ENCODE assay signal across 24 mouse cellular contexts in genomic region chr16:40652800-40653199, GRCm38 (mm10).
DNase-seq lines count a peak whose midpoint lies in the region; ATAC-seq and TF ChIP-seq lines count a peak whose summit lies in the region.
"Had no signal": no experiment of that assay in that cellular context is flagged by ENCODE, and none has a peak within 500 bp of the region (broad histone marks: within the 10 kb centered on the region; RNA-seq: fewer than 3 reads in every experiment).

No protein-coding gene starts in this region.

- TF ChIP-seq POLR2A in brain, embryonic 14.5 days (IDR thresholded peaks at IDR 0.05; ENCODE audit: borderline replicate concordance, extremely low read depth, insufficient read depth, insufficient read length, poor library complexity, severe bottlenecking), result no peak
- TF ChIP-seq POLR2A in heart, adult 2 months (IDR thresholded peaks at IDR 0.05; ENCODE audit: insufficient read depth, low read depth, low read length), result no peak

- H3K4me2 ChIP-seq in forebrain, embryonic 11.5 days (ENCODE audit: low read depth, low read length, severe bottlenecking), result no peak overlapping the region
- H3K4me2 ChIP-seq in forebrain, embryonic 12.5 days, result no peak overlapping the region
- no peak overlapping the region for H3K4me2 ChIP-seq in forebrain, embryonic 15.5 days (replicated peaks)
- H3K4me2 ChIP-seq: embryonic facial prominence, embryonic 13.5 days; heart, embryonic 13.5 days; hindbrain, embryonic 12.5 days; hindbrain, embryonic 15.5 days had no signal

- WGBS in forebrain, embryonic 11.5 days, result 76% methylated on average over 5 of the region's 5 CpGs
- 89% methylated on average over 5 of the region's 5 CpGs for WGBS in forebrain, embryonic 10.5 days
- WGBS in forebrain, embryonic 12.5 days, result 71% methylated on average over 5 of the region's 5 CpGs
- WGBS in forebrain, embryonic 15.5 days, result 48% methylated on average over 5 of the region's 5 CpGs
- WGBS in heart, adult 2 months, result 78% methylated on average over 5 of the region's 5 CpGs

- no peak for TF ChIP-seq EP300 in heart, adult 2 months (IDR thresholded peaks at IDR 0.05; ENCODE audit: insufficient read depth, low read depth, low read length)

- H3K79me2 ChIP-seq in heart, adult 2 months (replicated peaks; ENCODE audit: control insufficient read depth, insufficient read depth, low read length), result no peaks in the 10 kb centered on the region

- H3K4me3 ChIP-seq in forebrain, embryonic 11.5 days (ENCODE audit: low read depth, low read length), result no peak overlapping the region
- no peak overlapping the region for H3K4me3 ChIP-seq in forebrain, embryonic 10.5 days
- H3K4me3 ChIP-seq in forebrain, embryonic 12.5 days (replicated peaks), result no peak overlapping the region
- H3K4me3 ChIP-seq in forebrain, embryonic 15.5 days, result no peak overlapping the region
- no peak overlapping the region for H3K4me3 ChIP-seq in heart, adult 2 months
- H3K4me3 ChIP-seq: embryonic facial prominence, embryonic 13.5 days; gastrocnemius, adult 2 months; heart, embryonic 10.5 days; heart, embryonic 13.5 days; hindbrain, embryonic 12.5 days; hindbrain, embryonic 15.5 days had no signal

- intact Hi-C loops in heart, adult 2 months (cut with DNase I), result no loop called here
- intact Hi-C loops in left cerebral cortex, postnatal 10 days (cut with DNase I), result loop anchor here (10.0 kb wide), 1 partner anchor 1798 kb away; no protein-coding TSS in a partner anchor

- no peaks in the 10 kb centered on the region for H3K36me3 ChIP-seq in forebrain, embryonic 11.5 days (ENCODE audit: control insufficient read depth, insufficient read depth, low read length)
- no peaks in the 10 kb centered on the region for H3K36me3 ChIP-seq in forebrain, embryonic 10.5 days (replicated peaks)
- no peaks in the 10 kb centered on the region for H3K36me3 ChIP-seq in forebrain, embryonic 12.5 days (replicated peaks)
- no peaks in the 10 kb centered on the region for H3K36me3 ChIP-seq in forebrain, embryonic 15.5 days
- no peaks in the 10 kb centered on the region for H3K36me3 ChIP-seq in heart, adult 2 months (ENCODE audit: control insufficient read depth, insufficient read depth, low read length)
- H3K36me3 ChIP-seq: embryonic facial prominence, embryonic 13.5 days; heart, embryonic 10.5 days; heart, embryonic 13.5 days; hindbrain, embryonic 12.5 days; hindbrain, embryonic 15.5 days had no signal

- no peak overlapping the region for H3K9ac ChIP-seq in forebrain, embryonic 11.5 days (ENCODE audit: low read length)
- no peak overlapping the region for H3K9ac ChIP-seq in forebrain, embryonic 12.5 days
- no peak overlapping the region for H3K9ac ChIP-seq in forebrain, embryonic 15.5 days (replicated peaks)
- H3K9ac ChIP-seq in heart, adult 2 months (ENCODE audit: low read depth, low read length), result no peak overlapping the region
- H3K9ac ChIP-seq: embryonic facial prominence, embryonic 13.5 days; heart, embryonic 13.5 days; hindbrain, embryonic 12.5 days; hindbrain, embryonic 15.5 days had no signal

- no peak overlapping the region for H3K27ac ChIP-seq in forebrain, embryonic 11.5 days (ENCODE audit: low read depth, low read length)
- H3K27ac ChIP-seq in forebrain, embryonic 10.5 days, result no peak overlapping the region
- no peak overlapping the region for H3K27ac ChIP-seq in forebrain, embryonic 12.5 days
- H3K27ac ChIP-seq in forebrain, embryonic 15.5 days (replicated peaks), result no peak overlapping the region
- H3K27ac ChIP-seq in heart, adult 2 months, result no peak overlapping the region
- H3K27ac ChIP-seq: embryonic facial prominence, embryonic 13.5 days; gastrocnemius, adult 2 months; heart, embryonic 10.5 days; heart, embryonic 13.5 days; hindbrain, embryonic 12.5 days; hindbrain, embryonic 15.5 days had no signal

- DNase-seq in forebrain, embryonic 11.5 days (ENCODE audit: low spot score), result no peak
- DNase-seq in forebrain, embryonic 10.5 days (ENCODE audit: extremely low spot score, low spot score), result no peak
- peak; percentile 87 for DNase-seq in brain, embryonic 14.5 days (ENCODE audit: low read depth)
- DNase-seq in heart, adult 2 months, result no peak
- DNase-seq in left cerebral cortex, postnatal 10 days (ENCODE audit: extremely low spot score in 1 of 2, low spot score in 2 of 2), result no peak
- no peak for DNase-seq in urinary bladder, adult 18-20 months (ENCODE audit: low spot score in 2 of 2)
- DNase-seq: adrenal gland, adult 2 months; adrenal gland, postnatal 14 days; cerebellum, adult 11-12 months; cerebellum, adult 8-10 months; gastrocnemius, adult 2 months; gastrocnemius, postnatal 25 days; heart, adult 18-20 months; heart, postnatal 14 days; kidney, adult 2 months had no signal

- H3K27me3 ChIP-seq in forebrain, embryonic 11.5 days (ENCODE audit: control insufficient read depth, insufficient read depth, low read length), result no peaks in the 10 kb centered on the region
- H3K27me3 ChIP-seq in forebrain, embryonic 10.5 days (ENCODE audit: poor library complexity, severe bottlenecking), result no peaks in the 10 kb centered on the region
- H3K27me3 ChIP-seq in forebrain, embryonic 12.5 days, result no peaks in the 10 kb centered on the region
- H3K27me3 ChIP-seq in forebrain, embryonic 15.5 days, result no peaks in the 10 kb centered on the region
- no peaks in the 10 kb centered on the region for H3K27me3 ChIP-seq in heart, adult 2 months (ENCODE audit: control insufficient read depth, insufficient read depth, low read length)
- H3K27me3 ChIP-seq: embryonic facial prominence, embryonic 13.5 days; heart, embryonic 13.5 days; hindbrain, embryonic 12.5 days; hindbrain, embryonic 15.5 days had no signal

- no peak for TF ChIP-seq CTCF in brain, embryonic 14.5 days (IDR thresholded peaks at IDR 0.05; ENCODE audit: borderline replicate concordance, extremely low read depth, insufficient read depth, insufficient read length)
- no peak for TF ChIP-seq CTCF in heart, adult 2 months (IDR thresholded peaks at IDR 0.05)

- ATAC-seq in forebrain, embryonic 11.5 days (replicated peaks; ENCODE audit: low FRiP score), result peak; percentile 67
- peak; percentile 85; the same call in 1 of the 2 replicates for ATAC-seq in forebrain, embryonic 12.5 days (ENCODE audit: low FRiP score)
- ATAC-seq in forebrain, embryonic 15.5 days (replicated peaks), result peak; percentile 92
- ATAC-seq: CD4-positive, CD25-positive, alpha-beta regulatory T cell, adult 4 months; intestine, postnatal 0 days had no signal

- H3K9me3 ChIP-seq in forebrain, embryonic 11.5 days (ENCODE audit: control insufficient read depth, low read length), result no peaks in the 10 kb centered on the region
- no peaks in the 10 kb centered on the region for H3K9me3 ChIP-seq in forebrain, embryonic 10.5 days
- no peaks in the 10 kb centered on the region for H3K9me3 ChIP-seq in forebrain, embryonic 12.5 days
- no peaks in the 10 kb centered on the region for H3K9me3 ChIP-seq in forebrain, embryonic 15.5 days
- H3K9me3 ChIP-seq: embryonic facial prominence, embryonic 13.5 days; heart, embryonic 10.5 days; heart, embryonic 13.5 days; hindbrain, embryonic 12.5 days; hindbrain, embryonic 15.5 days had no signal

- H3K4me1 ChIP-seq in forebrain, embryonic 11.5 days (replicated peaks; ENCODE audit: control insufficient read depth, insufficient read depth, low read length), result no peaks in the 10 kb centered on the region
- H3K4me1 ChIP-seq in forebrain, embryonic 10.5 days, result no peaks in the 10 kb centered on the region
- H3K4me1 ChIP-seq in forebrain, embryonic 12.5 days, result no peaks in the 10 kb centered on the region; the same call in 1 of the 2 replicates
- peaks cover 11% of the 10 kb centered on the region; the same call in 1 of the 2 replicates for H3K4me1 ChIP-seq in forebrain, embryonic 15.5 days
- H3K4me1 ChIP-seq in heart, adult 2 months (ENCODE audit: control insufficient read depth, insufficient read depth, low read length), result no peaks in the 10 kb centered on the region
- H3K4me1 ChIP-seq: heart, embryonic 10.5 days; heart, embryonic 13.5 days; hindbrain, embryonic 15.5 days had no signal
